Mouse (Mus musculus) cortical plate, adult 2 months (tissue): Measurements from ENCODE around the gene Il2. TPM values are rescaled to one million over a fixed set of nuclear protein-coding genes. Genes with fewer than 3 reads are reported as not detected.

Experiments used
- H3K27ac ChIP-seq: fragments of 200-500 bp; 2 replicates; pipeline ENCODE4 v1.5.1; 2012; ENCODE audit warnings: low read length, control low read depth, inconsistent platforms; ENCODE audit not compliant: insufficient read depth
- H3K4me1 ChIP-seq: fragments of 200-500 bp; 2 replicates; pipeline ENCODE4 v1.6.1; 2011; ENCODE audit warnings: low read length; ENCODE audit not compliant: control insufficient read depth, insufficient read depth
- H3K4me3 ChIP-seq: fragments of 200-500 bp; 2 replicates; pipeline ENCODE4 v1.5.1; 2011; ENCODE audit warnings: mild to moderate bottlenecking, low read length, control low read depth; ENCODE audit not compliant: insufficient read depth
- CTCF ChIP-seq: fragments of 200-500 bp; IDR thresholded peaks from 2 replicates; pipeline ENCODE4 v1.5.1; 2011; ENCODE audit warnings: mild to moderate bottlenecking, control low read depth, low read length; ENCODE audit not compliant: insufficient read depth; ENCODE audit errors: extremely low read depth
- POLR2A ChIP-seq: fragments of 200-500 bp; IDR thresholded peaks from 2 replicates; pipeline ENCODE4 v1.6.1; 2011; ENCODE audit warnings: mild to moderate bottlenecking, low read length, control low read depth; ENCODE audit not compliant: insufficient read depth; ENCODE audit errors: extremely low read depth
- polyA plus RNA-seq: library from polyadenylated mRNA; depleted of rRNA; stranded (reverse); fragments of >200 nt; gene quantifications from 2 replicates; pipeline ENCODE4 v1.2.3, GENCODE M21; 2012

The Il2 gene
- polyA plus RNA-seq, 1 experiment, result 0.31 TPM

GRCm38 (mm10) chr3:37146810-37147209, 21.1 kb upstream of the Il2 start:
- no peak for TF ChIP-seq POLR2A
- no peak for TF ChIP-seq CTCF
- no peaks in the 10 kb centered on the region for H3K4me1 ChIP-seq
- H3K4me3 ChIP-seq, result no peak overlapping the region
- H3K27ac ChIP-seq, result no peak overlapping the region

GRCm38 (mm10) chr3:37146406-37146805, 20.6 kb upstream of the Il2 start:
- TF ChIP-seq CTCF (no peak), POLR2A (no peak)
- no peak overlapping the region for H3K4me3 ChIP-seq

DNA sequence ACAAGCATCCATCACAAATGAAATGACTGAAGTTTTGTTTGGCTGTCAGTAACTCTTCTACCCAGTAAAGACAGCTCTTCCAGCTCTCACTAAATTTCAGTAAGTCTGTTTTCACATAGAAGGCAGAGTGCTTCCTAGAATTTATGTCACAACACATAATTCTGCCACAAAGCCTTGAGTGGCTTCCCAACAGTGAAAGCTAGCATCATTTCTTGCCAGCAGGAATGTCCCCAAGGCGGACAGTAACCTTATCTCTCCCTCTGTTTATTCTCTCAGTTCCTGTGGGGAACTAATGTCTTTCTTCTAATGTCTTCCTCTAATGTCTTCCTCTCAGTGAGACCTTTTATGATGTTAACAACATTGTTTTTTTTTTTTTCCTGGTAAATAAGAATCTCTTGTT, 19.2 kb upstream of the Il2 start:
- H3K4me1 ChIP-seq, result no peaks in the 10 kb centered on the region
- no peak for TF ChIP-seq POLR2A
- TF ChIP-seq CTCF, result no peak
- H3K27ac ChIP-seq, result no peak overlapping the region
- H3K4me3 ChIP-seq, result no peak overlapping the region

More at GRCm38 (mm10) chr3:37146406-37146805, 20.6 kb upstream of the Il2 start:
- Histone ChIP-seq H3K27ac (no peak overlapping the region), H3K4me1 (no peaks in the 10 kb centered on the region)

DNA sequence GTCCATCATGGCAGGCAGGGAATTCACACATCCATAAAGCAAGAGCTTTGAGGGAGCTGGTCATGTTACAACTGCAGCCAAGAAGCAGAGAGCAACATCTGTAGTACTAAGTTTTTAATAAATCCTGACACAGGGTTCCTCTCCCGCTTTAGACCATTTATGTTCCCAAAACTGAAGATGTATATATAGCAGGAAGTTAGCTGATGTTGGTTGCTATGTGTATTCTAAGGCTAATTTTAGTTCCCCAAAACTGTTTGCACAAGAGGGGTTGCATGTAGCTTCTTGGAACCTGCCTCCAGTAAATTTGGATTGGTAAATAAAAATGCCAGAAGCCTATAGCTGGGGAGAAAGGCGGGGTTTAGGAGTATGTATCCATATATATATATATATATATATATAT, 16.1 kb upstream of the Il2 start:
- H3K27ac ChIP-seq, result no peak overlapping the region
- H3K4me3 ChIP-seq, result no peak overlapping the region
- H3K4me1 ChIP-seq, result no peaks in the 10 kb centered on the region
- TF ChIP-seq CTCF, result no peak
- TF ChIP-seq POLR2A, result no peak

- TF ChIP-seq CTCF (no peak), POLR2A (no peak)
- Histone ChIP-seq H3K4me1 (no peaks in the 10 kb centered on the region), H3K27ac (no peak overlapping the region), H3K4me3 (no peak overlapping the region)
Observed at GRCm38 (mm10) chr3:37140168-37140906, 14.6 kb upstream of the Il2 start.

GRCm38 (mm10) chr3:37139192-37139591, 13.4 kb upstream of the Il2 start:
- no peak overlapping the region for H3K27ac ChIP-seq
- H3K4me3 ChIP-seq, result no peak overlapping the region
- no peaks in the 10 kb centered on the region for H3K4me1 ChIP-seq
- TF ChIP-seq POLR2A (no peak), CTCF (no peak)

DNA sequence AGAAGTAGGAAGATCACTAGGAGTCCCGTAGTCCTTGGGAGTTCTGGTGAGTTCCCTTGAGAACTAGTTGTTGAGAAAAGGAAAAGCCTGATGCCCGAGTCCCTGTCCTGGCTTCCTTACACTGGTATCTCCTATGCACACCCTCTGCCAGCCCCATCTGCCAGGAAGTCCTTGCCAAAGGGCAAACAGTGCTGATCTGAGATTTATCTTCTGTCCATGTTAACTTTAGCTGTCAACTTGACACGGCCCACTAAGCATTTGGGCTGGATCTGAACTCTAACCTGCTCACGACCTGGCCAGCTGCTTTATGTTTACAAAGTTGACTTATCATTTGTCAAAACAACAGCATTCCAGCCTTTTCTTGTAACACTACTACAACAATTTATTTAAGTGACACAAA, 11.5 kb upstream of the Il2 start:
- Histone ChIP-seq H3K4me1 (no peaks in the 10 kb centered on the region), H3K27ac (no peak overlapping the region), H3K4me3 (no peak overlapping the region)
- no peak for TF ChIP-seq POLR2A
- no peak for TF ChIP-seq CTCF

GRCm38 (mm10) chr3:37129063-37129462, 3.3 kb upstream of the Il2 start:
- Histone ChIP-seq H3K27ac (no peak overlapping the region), H3K4me1 (no peaks in the 10 kb centered on the region), H3K4me3 (no peak overlapping the region)
- TF ChIP-seq CTCF (no peak), POLR2A (no peak)

DNA sequence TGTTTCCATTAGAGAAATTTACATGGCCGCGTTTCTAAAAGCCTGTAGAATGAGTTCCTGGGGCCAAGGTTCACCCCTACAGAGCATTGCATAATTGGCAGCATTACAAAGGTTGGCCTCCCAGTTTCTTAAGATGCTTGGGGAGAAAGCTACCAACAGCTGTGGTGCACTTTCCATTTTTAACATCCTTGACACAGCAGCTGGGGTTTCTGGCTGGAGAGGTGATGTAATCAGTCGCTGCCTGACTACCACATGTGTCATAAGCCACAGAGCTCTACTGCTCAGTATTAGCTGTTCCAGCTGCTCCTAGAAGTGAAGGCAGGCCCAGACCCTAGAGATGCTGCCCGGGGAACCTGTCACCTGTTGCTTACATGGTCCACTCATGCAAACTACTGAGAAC, 2.5 kb upstream of the Il2 start:
- H3K4me1 ChIP-seq, result no peaks in the 10 kb centered on the region
- H3K27ac ChIP-seq, result no peak overlapping the region
- TF ChIP-seq CTCF (no peak), POLR2A (no peak)
- H3K4me3 ChIP-seq, result no peak overlapping the region

GRCm38 (mm10) chr3:37126162-37126561, 403 bp upstream of the Il2 start:
- Histone ChIP-seq H3K4me3 (no peak overlapping the region), H3K27ac (no peak overlapping the region), H3K4me1 (no peaks in the 10 kb centered on the region)
- no peak for TF ChIP-seq POLR2A
- no peak for TF ChIP-seq CTCF
